Mouse (Mus musculus): ENCODE measurements around the gene Zfp513. TPM values are rescaled to one million over a fixed set of nuclear protein-coding genes. Genes with fewer than 3 reads are reported as not detected.

Gene Zfp513
- polyA plus RNA-seq, 1 experiment: 32.0 TPM

DNA sequence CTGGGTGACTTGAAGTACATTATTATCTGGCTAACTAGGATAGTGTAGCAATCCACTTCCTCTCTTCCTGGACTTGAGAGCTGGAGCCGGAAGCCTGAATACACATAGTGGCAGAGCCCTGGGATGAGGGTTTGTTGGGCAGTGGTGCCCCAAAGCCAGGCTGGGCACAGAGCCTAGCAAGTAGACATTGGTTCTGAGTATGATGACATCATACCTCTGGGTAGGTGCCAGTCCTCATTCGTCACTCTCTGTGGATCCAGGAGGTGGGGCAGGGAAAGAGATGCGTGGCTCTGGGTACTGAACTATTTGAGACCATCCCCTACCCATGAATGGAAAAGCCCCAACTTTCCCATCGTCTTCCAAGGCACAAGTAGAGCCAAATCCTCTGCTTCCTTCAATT is 52.3 kb downstream of the Zfp513 start:
- TF ChIP-seq GATA1 (IDR thresholded peaks at IDR 0.05; ENCODE audit: low read length): no peak

Other genes starting within 250 kb of the Zfp513 start
- gene Preb, start 241.9 kb downstream of the Zfp513 start, polyA plus RNA-seq (2012): 52.8 and 78.2 TPM in 2 replicates
- gene Tcf23, start 233.6 kb downstream of the Zfp513 start, polyA plus RNA-seq (2012): not detected in 2 replicates
- gene Atraid, start 154.0 kb downstream of the Zfp513 start, polyA plus RNA-seq (2012): 15.6 and 22.3 TPM in 2 replicates
- gene Slc5a6, start 153.4 kb downstream of the Zfp513 start, polyA plus RNA-seq (2012): 5.7 and 15.3 TPM in 2 replicates
- gene Cad, start 147.5 kb downstream of the Zfp513 start, polyA plus RNA-seq (2012): 640 and 661 TPM in 2 replicates
- not detected in 2 replicates for gene Dnajc5g, start 96.0 kb downstream of the Zfp513 start, polyA plus RNA-seq (2012)
- gene Slc30a3, start 94.1 kb downstream of the Zfp513 start, polyA plus RNA-seq (2012): not detected in 2 replicates
- gene Trim54, start 85.6 kb downstream of the Zfp513 start, polyA plus RNA-seq (2012): not detected in 2 replicates
- not detected in 2 replicates for gene Ucn, start 63.5 kb downstream of the Zfp513 start, polyA plus RNA-seq (2012)
- gene Mpv17, start 48.1 kb downstream of the Zfp513 start, polyA plus RNA-seq (2012): 25.8 and 30.0 TPM in 2 replicates
- gene Gm29609, start 22.4 kb downstream of the Zfp513 start, polyA plus RNA-seq (2012): 0.95 and 12.6 TPM in 2 replicates
- 68.0 and 86.7 TPM in 2 replicates for gene Gtf3c2, start 22.2 kb downstream of the Zfp513 start, polyA plus RNA-seq (2012)
- 48.5 and 68.0 TPM in 2 replicates for gene Snx17, start 9.1 kb downstream of the Zfp513 start, polyA plus RNA-seq (2012)
- gene Eif2b4, start 8.9 kb downstream of the Zfp513 start, polyA plus RNA-seq (2012): 235 and 311 TPM in 2 replicates
- 408 and 497 TPM in 2 replicates for gene Ppm1g, start 18.4 kb upstream of the Zfp513 start, polyA plus RNA-seq (2012)
- gene Nrbp1, start 38.6 kb upstream of the Zfp513 start, polyA plus RNA-seq (2012): 14.4 and 18.7 TPM in 2 replicates
- gene Gm9970, start 38.9 kb upstream of the Zfp513 start, polyA plus RNA-seq (2012): 0.16 and 0.54 TPM in 2 replicates
- 8.9 and 12.1 TPM in 2 replicates for gene Krtcap3, start 49.4 kb upstream of the Zfp513 start, polyA plus RNA-seq (2012)
- 24.8 and 33.1 TPM in 2 replicates for gene Ift172, start 88.8 kb upstream of the Zfp513 start, polyA plus RNA-seq (2012)
- not detected in 2 replicates for gene Fndc4, start 93.8 kb upstream of the Zfp513 start, polyA plus RNA-seq (2012)
- 0.03 and 0.08 TPM in 2 replicates for gene Gckr, start 95.1 kb upstream of the Zfp513 start, polyA plus RNA-seq (2012)

Data from G1E-ER4 (cell line).